Mouse (Mus musculus) embryo, embryonic 9.5 days (tissue): ENCODE results near the gene Itgb2.

Experiments used
- DNase-seq: peaks from one replicate; pipeline ENCODE4 v3.0.0-alpha.2; 2017; ENCODE audit errors: extremely low spot score

Gene Itgb2

GRCm38 (mm10) chr10:77550874-77551273, 20.8 kb downstream of the Itgb2 start:
- no peak for DNase-seq

- DNase-seq, result no peak
Measured at GRCm38 (mm10) chr10:77552162-77552561, 22.1 kb downstream of the Itgb2 start.

DNA sequence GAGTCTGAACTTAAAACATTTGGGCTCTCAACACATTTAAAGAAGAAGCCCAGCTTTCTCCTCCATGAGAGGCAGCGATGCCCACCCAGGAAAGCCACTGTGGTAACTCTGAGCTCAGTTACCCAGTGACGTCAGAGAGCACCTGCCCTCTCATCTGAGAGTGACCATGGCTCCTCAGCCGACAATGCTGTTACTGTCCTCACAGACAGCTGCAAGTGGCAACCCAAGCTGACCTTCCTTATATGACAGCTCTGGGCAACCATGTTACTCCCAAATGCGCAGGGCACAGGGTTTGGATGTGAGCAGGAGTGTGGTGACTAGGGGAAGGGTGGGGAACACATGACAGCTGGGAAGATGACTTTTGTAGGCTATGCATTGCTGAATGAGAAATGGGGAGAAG, 23.2 kb downstream of the Itgb2 start:
- DNase-seq, result no peak

DNA sequence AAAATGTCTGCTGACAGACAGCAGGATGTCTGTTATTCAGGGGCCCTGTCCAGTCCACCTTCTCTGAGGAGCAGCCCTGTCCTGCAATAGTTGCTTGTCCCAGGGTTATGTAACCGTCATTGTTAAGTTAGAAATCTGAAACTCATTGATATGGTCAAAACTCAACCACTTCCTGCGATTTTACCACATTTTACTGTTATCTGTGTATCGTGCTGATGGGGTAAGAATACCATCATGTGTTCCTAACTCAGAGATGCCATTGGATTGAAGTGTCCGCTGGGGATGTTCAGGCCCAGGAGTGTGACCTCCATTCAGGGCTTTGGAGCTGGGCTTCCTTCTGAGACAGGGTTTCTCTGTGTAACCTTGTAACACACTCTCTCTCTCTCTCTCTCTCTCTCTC, 24.9 kb downstream of the Itgb2 start:
- no peak for DNase-seq

- DNase-seq, result no peak
Measured at GRCm38 (mm10) chr10:77556631-77557030, 26.6 kb downstream of the Itgb2 start.

GRCm38 (mm10) chr10:77557641-77558040, 27.6 kb downstream of the Itgb2 start:
- DNase-seq, result no peak

- DNase-seq, result no peak
Measured at GRCm38 (mm10) chr10:77560090-77560489, 30.0 kb downstream of the Itgb2 start.

DNA sequence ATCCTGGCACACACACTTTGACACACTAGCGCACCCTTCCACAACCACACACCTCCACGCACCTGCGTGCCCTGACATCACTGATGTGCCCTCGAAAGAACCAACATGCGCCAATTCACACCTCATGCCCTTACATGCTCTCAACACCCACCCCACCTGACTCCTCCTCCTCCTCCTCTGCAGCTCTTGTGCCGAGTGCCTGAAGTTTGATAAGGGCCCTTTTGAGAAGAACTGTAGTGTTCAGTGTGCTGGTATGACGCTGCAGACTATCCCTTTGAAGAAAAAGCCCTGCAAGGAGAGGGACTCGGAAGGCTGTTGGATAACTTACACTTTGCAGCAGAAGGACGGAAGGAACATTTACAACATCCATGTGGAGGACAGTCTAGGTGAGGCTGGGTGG, 30.8 kb downstream of the Itgb2 start:
- no peak for DNase-seq

- no peak for DNase-seq
Measured at GRCm38 (mm10) chr10:77561508-77561907, 31.5 kb downstream of the Itgb2 start.

- no peak for DNase-seq
Measured at GRCm38 (mm10) chr10:77565005-77565404, 35.0 kb downstream of the Itgb2 start.

DNA sequence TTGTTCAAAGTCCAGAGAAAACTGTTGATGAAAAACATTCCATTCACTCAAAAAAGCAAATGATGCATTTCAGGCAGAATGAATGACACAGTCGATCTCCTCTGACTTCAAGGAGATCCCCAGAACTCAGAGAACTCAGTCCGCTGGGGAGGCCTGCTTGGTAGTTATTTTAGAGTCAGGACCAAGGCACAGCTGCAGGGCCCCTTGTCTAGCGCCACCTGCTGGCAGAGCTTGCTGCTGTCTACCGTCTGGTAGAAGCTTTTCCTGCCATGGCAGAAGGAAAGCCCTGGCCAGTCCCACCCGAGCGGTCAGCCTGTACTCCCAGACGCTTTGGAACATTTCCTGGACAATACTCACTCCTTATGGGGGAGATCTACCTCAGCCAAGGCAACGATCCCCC, 36.6 kb downstream of the Itgb2 start:
- DNase-seq, result peak; percentile 63

GRCm38 (mm10) chr10:77569481-77569880, 39.4 kb downstream of the Itgb2 start:
- no peak for DNase-seq

- no peak for DNase-seq
Measured at GRCm38 (mm10) chr10:77569973-77570658, 40.1 kb downstream of the Itgb2 start.

DNA sequence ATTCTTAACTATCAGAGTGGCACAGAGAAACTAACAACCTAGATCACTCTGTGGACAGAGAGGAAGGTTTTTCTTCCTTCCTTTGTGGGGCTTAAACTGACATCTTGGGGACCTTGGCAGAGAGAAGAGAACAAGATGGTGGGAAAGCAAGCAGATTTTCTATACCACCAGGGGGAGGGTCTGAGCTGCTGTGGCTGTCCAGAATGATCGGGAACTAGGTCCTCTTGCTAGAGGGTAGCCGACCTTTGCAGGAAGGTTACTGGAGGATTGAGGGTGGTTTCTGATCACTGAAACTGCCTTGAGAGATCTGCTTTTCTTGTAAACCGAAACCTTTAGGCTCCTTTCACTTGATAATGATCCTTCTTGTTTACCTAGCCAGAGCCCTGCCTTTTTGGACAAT, 42.2 kb downstream of the Itgb2 start:
- no peak for DNase-seq

- DNase-seq, result no peak
Measured at GRCm38 (mm10) chr10:77573162-77573561, 43.1 kb downstream of the Itgb2 start.

- DNase-seq, result no peak
Measured at GRCm38 (mm10) chr10:77580027-77580920, 50.2 kb downstream of the Itgb2 start.

DNA sequence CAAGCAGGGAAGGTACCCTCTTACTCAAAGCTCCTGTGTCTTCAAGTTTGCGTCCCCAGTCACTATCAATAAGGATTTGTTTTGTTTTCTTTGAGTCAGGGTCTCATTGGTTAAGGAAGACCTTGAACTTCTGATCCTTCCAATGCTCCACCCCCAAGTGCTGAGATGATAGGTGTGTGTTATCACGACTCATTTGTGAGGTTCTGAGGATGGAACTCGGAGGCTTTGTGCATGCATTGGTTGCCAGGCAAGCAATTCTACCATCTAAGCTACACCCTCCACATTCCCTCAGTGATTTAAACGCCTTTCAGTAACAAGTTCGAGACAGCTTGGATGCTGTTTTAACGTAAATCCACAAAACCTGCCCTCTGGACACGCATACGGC, 51.0 kb downstream of the Itgb2 start:
- DNase-seq, result no peak

DNA sequence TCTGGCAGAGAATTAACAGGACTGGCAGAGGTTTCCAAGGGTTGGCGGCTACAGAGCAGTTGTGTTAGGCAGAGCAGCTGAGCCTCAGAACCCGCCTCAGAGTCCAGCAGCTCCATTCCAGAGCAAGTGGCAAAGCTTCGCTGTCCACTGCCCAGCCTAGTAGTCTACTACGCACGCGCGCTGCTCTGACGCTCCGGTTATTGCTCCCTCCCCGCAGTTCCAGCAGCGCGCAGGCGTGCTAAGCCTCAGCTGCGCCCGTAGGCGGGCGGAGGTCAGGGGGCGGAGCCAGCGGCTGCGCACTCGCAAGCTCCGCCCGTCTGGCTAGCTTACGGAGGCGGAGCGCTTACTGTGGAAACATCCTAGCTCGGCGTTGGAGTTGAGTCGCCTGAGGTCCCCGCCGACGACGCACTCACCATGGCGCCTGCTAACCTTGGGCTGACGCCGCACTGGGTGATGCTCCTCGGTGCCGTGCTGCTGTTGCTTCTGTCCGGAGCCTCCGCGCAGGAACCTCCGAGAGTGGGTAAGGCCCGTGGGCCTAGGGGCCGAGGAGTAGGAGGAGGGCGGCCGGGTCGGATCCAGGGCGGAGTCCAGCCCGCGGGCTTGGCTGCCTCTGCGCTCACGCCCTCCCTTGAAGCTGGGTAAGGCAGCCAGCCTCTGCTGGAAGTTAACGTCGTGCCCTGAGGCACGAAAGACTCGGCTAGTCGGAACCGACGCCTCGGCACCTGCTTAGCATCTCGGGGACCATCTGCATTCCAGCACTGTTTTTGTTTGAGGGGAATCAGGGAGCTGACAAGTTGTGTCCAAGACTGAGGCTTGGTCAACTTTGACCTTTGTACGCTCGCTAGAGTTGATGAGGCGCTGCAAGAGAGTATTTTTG, 51.6 kb downstream of the Itgb2 start, which contains the start of gene Pttg1ip:
Pttg1ip (plus strand) TSS at position 313 of the 877 bp plus-strand sequence.
- peak; percentile 93 for DNase-seq

GRCm38 (mm10) chr10:77582285-77582618, 52.2 kb downstream of the Itgb2 start:
- no peak for DNase-seq

- DNase-seq, result no peak
Measured at GRCm38 (mm10) chr10:77583795-77584422, 53.9 kb downstream of the Itgb2 start.

- DNase-seq, result no peak
Measured at GRCm38 (mm10) chr10:77586637-77587036, 56.6 kb downstream of the Itgb2 start.
